Mouse (Mus musculus): ENCODE data around the gene Tor4a. TPM values are rescaled to one million over a fixed set of nuclear protein-coding genes. Genes with fewer than 3 reads are reported as not detected.

The Tor4a gene
- polyA plus RNA-seq, 1 experiment from 2014 or later = 6.2 TPM

Other genes starting within 250 kb of the Tor4a start
- gene Zmynd19, start 247.1 kb downstream of the Tor4a start, polyA plus RNA-seq (2015; fragmentation: Nextera tagmentation; extraction: Ambion mirVana) = 9.8 and 10.7 TPM in 2 replicates
- 8.0 and 8.3 TPM in 2 replicates for gene Dph7, start 234.5 kb downstream of the Tor4a start, polyA plus RNA-seq (2015; fragmentation: Nextera tagmentation; extraction: Ambion mirVana)
- gene Mrpl41, start 221.8 kb downstream of the Tor4a start, polyA plus RNA-seq (2015; fragmentation: Nextera tagmentation; extraction: Ambion mirVana) = 62.6 and 69.8 TPM in 2 replicates
- 12.2 and 13.5 TPM in 2 replicates for gene Pnpla7, start 220.9 kb downstream of the Tor4a start, polyA plus RNA-seq (2015; fragmentation: Nextera tagmentation; extraction: Ambion mirVana)
- 8.3 and 9.7 TPM in 2 replicates for gene Nsmf, start 142.5 kb downstream of the Tor4a start, polyA plus RNA-seq (2015; fragmentation: Nextera tagmentation; extraction: Ambion mirVana)
- gene Entpd8, start 116.6 kb downstream of the Tor4a start, polyA plus RNA-seq (2015; fragmentation: Nextera tagmentation; extraction: Ambion mirVana) = 5.3 and 6.8 TPM in 2 replicates
- gene Noxa1, start 101.7 kb downstream of the Tor4a start, polyA plus RNA-seq (2015; fragmentation: Nextera tagmentation; extraction: Ambion mirVana) = 0.94 and 0.98 TPM in 2 replicates
- 2.1 and 2.4 TPM in 2 replicates for gene Nrarp, start 16.1 kb downstream of the Tor4a start, polyA plus RNA-seq (2015; fragmentation: Nextera tagmentation; extraction: Ambion mirVana)
- 35.9 and 40.6 TPM in 2 replicates for gene Nelfb, start 14.6 kb upstream of the Tor4a start, polyA plus RNA-seq (2015; fragmentation: Nextera tagmentation; extraction: Ambion mirVana)
- not detected in 2 replicates for gene Stpg3, start 17.8 kb upstream of the Tor4a start, polyA plus RNA-seq (2015; fragmentation: Nextera tagmentation; extraction: Ambion mirVana)
- gene Fam166a, start 21.9 kb upstream of the Tor4a start, polyA plus RNA-seq (2015; fragmentation: Nextera tagmentation; extraction: Ambion mirVana) = 1.0 TPM in 1 of 2 replicates, not detected in the other
- gene Tubb4b, start 27.8 kb upstream of the Tor4a start, polyA plus RNA-seq (2015; fragmentation: Nextera tagmentation; extraction: Ambion mirVana) = 695 and 769 TPM in 2 replicates
- not detected in 2 replicates for gene Slc34a3, start 37.5 kb upstream of the Tor4a start, polyA plus RNA-seq (2015; fragmentation: Nextera tagmentation; extraction: Ambion mirVana)
- gene Rnf224, start 39.9 kb upstream of the Tor4a start, polyA plus RNA-seq (2015; fragmentation: Nextera tagmentation; extraction: Ambion mirVana) = not detected in 2 replicates
- 0.31 and 0.59 TPM in 2 replicates for gene Rnf208, start 45.4 kb upstream of the Tor4a start, polyA plus RNA-seq (2015; fragmentation: Nextera tagmentation; extraction: Ambion mirVana)
- 0.14 TPM in 1 of 2 replicates, not detected in the other for gene Cysrt1, start 45.6 kb upstream of the Tor4a start, polyA plus RNA-seq (2015; fragmentation: Nextera tagmentation; extraction: Ambion mirVana)
- gene AL732309.1, start 50.0 kb upstream of the Tor4a start, polyA plus RNA-seq (2015; fragmentation: Nextera tagmentation; extraction: Ambion mirVana) = 1.7 and 1.9 TPM in 2 replicates
- gene Tmem203, start 58.6 kb upstream of the Tor4a start, polyA plus RNA-seq (2015; fragmentation: Nextera tagmentation; extraction: Ambion mirVana) = 11.9 and 12.5 TPM in 2 replicates
- gene Tprn, start 65.7 kb upstream of the Tor4a start, polyA plus RNA-seq (2015; fragmentation: Nextera tagmentation; extraction: Ambion mirVana) = 3.9 and 5.4 TPM in 2 replicates
- gene Ssna1, start 75.6 kb upstream of the Tor4a start, polyA plus RNA-seq (2015; fragmentation: Nextera tagmentation; extraction: Ambion mirVana) = 116 and 124 TPM in 2 replicates
- gene Anapc2, start 75.6 kb upstream of the Tor4a start, polyA plus RNA-seq (2015; fragmentation: Nextera tagmentation; extraction: Ambion mirVana) = 41.7 and 45.0 TPM in 2 replicates
- not detected in 2 replicates for gene Tmem210, start 91.3 kb upstream of the Tor4a start, polyA plus RNA-seq (2015; fragmentation: Nextera tagmentation; extraction: Ambion mirVana)
- not detected in 2 replicates for gene Lrrc26, start 93.0 kb upstream of the Tor4a start, polyA plus RNA-seq (2015; fragmentation: Nextera tagmentation; extraction: Ambion mirVana)
- not detected in 2 replicates for gene Grin1, start 122.3 kb upstream of the Tor4a start, polyA plus RNA-seq (2015; fragmentation: Nextera tagmentation; extraction: Ambion mirVana)
- gene Man1b1, start 135.5 kb upstream of the Tor4a start, polyA plus RNA-seq (2015; fragmentation: Nextera tagmentation; extraction: Ambion mirVana) = 15.9 and 17.1 TPM in 2 replicates
- gene Dpp7, start 159.5 kb upstream of the Tor4a start, polyA plus RNA-seq (2015; fragmentation: Nextera tagmentation; extraction: Ambion mirVana) = 11.5 and 14.7 TPM in 2 replicates
- gene Uap1l1, start 168.8 kb upstream of the Tor4a start, polyA plus RNA-seq (2015; fragmentation: Nextera tagmentation; extraction: Ambion mirVana) = 15.1 and 15.4 TPM in 2 replicates
- 18.5 and 19.5 TPM in 2 replicates for gene Sapcd2, start 175.4 kb upstream of the Tor4a start, polyA plus RNA-seq (2015; fragmentation: Nextera tagmentation; extraction: Ambion mirVana)
- 0.58 and 0.71 TPM in 2 replicates for gene Entpd2, start 199.0 kb upstream of the Tor4a start, polyA plus RNA-seq (2015; fragmentation: Nextera tagmentation; extraction: Ambion mirVana)
- gene Npdc1, start 202.5 kb upstream of the Tor4a start, polyA plus RNA-seq (2015; fragmentation: Nextera tagmentation; extraction: Ambion mirVana) = 4.5 and 6.1 TPM in 2 replicates
- 1.2 and 1.7 TPM in 2 replicates for gene Fut7, start 226.4 kb upstream of the Tor4a start, polyA plus RNA-seq (2015; fragmentation: Nextera tagmentation; extraction: Ambion mirVana)
- gene Abca2, start 231.8 kb upstream of the Tor4a start, polyA plus RNA-seq (2015; fragmentation: Nextera tagmentation; extraction: Ambion mirVana) = 1.2 and 1.3 TPM in 2 replicates

All from liver, embryonic 15.5 days (tissue).